Mouse (Mus musculus): Measurements from ENCODE around the gene Smg6.

Smg6 gene

DNA sequence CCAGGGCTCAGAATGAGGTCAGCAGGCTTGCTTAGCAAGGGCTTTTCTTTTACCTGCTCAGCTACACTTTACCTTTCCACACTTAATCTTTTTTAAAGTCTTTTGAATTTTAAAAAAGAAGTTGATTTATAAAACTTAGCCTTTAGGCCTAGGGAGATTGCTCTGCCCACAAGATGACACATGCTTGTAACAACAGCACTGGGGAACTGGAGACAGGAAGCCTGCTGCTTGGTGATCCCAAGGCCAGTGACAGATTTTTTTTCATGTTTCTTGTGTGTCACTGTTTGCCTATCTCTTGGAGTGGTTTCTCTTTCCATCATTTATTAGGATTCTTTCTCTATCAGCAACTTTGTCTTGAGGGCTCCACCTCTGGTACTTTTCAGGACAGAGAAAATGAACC lies 183.3 kb downstream of the Smg6 start:
- no peak for DNase-seq (ENCODE audit: low spot score)

DNA sequence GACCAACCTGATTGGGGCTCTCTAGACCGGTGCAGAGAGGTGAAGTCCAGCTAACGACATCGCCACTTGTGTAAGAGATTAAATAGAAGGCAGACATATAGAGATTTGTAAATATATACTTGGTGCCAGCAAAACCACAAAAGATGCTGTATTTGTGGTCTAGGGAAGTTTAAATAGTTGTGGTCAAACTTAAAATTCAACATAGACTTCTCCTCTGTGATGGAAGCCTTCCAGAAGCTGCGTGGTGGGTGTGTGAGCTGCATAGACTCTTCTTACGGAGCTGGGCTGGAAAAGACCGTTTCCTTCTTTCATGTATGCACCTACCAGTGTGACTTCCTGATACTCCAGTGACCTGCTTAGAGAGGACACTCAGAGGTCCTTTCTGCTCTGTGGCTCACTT lies 190.8 kb downstream of the Smg6 start:
- no peak for DNase-seq (ENCODE audit: low spot score)

DNA sequence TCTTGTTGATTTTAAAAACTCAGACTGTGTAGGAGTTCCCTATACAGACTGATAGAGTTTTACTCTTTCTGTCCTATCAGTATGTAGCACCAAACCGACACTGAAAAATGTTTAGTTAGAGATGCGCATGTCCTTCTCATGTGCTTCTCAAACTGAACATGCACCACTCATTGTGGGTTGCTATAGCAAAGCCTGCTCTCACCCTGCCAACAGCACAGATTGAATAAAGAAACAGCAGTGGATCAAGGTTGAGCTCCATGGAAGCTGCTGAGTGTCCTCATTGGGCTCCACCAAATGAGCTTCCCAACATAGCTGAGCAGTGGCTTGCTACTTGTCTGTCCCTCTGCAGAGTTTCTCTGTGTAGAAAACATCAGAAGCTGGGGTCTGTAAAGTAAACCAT lies 192.5 kb downstream of the Smg6 start:
- no peak for DNase-seq (ENCODE audit: low spot score)

DNA sequence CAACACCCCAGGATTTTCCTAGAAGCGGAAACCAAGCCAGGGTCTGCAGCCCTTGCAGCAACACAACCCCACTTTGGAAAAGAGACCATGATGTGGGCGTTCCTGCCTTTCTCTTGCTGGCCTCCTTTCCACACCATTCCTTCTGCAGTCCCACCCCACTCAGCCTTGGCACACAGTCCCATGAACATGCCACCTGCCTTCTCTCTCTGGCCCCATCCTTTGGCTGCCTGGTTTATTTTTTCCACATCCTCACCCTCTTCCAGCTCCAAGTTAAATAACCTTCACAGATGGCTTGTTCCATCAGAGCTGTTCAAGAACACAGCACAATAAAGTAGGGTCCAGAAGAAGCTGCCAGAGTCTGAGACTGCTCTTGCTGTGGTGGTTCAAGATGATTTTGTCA lies 193.7 kb downstream of the Smg6 start:
- DNase-seq (ENCODE audit: low spot score), result no peak

- DNase-seq (ENCODE audit: low spot score), result no peak
Measured at GRCm38 (mm10) chr11:75119841-75120240, 194.2 kb downstream of the Smg6 start.

DNA sequence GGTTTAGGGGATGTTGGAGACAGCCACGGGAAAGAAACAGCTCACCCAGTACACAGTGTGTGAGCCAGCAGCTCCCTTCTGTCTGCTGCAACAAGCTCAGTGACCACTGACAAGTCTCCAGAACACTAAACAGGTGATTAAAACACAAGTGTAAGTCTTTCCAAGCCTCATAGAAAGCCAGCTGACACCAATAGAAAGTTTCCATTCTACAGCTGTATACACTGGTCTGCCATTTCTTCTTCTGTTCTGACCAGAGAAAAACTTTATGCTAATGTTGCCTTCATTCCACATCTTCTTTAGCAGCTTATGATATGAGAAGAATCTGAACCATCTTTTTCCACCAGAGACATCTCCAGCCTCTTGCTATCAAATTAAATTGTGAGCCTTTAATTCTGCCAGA lies 195.7 kb downstream of the Smg6 start:
- no peak for DNase-seq (ENCODE audit: low spot score)

DNA sequence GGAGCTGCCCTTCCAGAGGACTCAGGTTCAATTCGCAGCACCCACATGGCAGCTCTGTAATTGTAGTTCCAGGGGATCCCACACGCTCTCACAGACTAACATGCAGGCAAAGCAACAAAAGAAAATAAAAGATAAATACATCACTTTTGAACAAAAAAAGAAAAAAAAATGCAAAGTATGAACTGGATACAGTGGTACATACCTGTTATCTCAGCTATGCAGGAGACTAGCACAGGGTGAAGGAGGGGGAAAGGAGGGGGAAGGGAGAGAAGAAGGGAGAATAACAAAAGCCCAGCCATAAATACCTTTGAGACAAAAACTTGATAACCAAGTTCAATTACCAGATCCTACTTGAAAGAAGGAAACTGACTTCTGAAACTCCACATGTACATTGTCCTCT lies 198.8 kb downstream of the Smg6 start:
- DNase-seq (ENCODE audit: low spot score), result no peak

- DNase-seq (ENCODE audit: low spot score), result no peak
Measured at GRCm38 (mm10) chr11:75126384-75126783, 200.8 kb downstream of the Smg6 start.

- DNase-seq (ENCODE audit: low spot score), result no peak
Measured at GRCm38 (mm10) chr11:75129481-75129880, 203.9 kb downstream of the Smg6 start.

- no peak for DNase-seq (ENCODE audit: low spot score)
Measured at GRCm38 (mm10) chr11:75131300-75131699, 205.7 kb downstream of the Smg6 start.

DNA sequence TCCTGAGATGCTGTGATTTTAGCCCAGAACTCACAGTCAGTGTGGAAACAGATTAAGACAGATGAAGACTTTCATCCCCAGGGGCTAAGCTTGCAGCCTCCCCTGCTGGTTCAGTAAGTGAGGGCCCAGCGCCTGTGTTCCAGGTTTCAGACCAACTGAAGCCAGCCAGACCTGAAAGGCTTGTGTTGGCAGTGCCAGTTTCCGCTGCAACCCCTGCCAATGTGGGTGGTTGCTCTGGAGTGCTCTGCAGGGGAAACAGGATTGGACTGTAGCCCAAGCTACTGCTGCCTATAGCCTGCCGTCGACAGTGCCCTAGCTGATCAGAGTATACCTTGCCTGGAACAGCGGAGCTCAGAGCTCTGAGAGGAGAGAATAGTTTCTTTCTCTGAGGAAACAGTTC lies 206.7 kb downstream of the Smg6 start:
- no peak for DNase-seq (ENCODE audit: low spot score)

DNA sequence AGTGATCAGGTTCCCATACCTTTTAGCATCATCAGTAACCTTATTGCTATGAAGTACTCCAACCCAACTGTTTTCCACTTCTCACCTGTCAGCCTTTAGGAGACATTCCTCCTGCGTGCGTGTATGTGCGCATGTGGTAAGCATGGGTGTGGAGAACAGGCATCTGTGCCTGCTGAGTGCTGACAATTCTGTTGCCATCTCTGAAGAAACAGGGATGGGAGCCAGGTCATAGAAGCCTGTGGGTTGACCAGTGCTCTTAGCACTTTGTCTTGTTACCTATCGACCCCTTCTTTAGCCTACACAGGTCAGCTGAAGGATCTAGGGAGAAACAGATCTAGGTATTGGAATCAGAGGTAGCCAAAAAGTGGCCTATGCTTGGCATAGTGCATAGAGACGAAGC lies 207.8 kb downstream of the Smg6 start:
- DNase-seq (ENCODE audit: low spot score), result no peak

GRCm38 (mm10) chr11:75133951-75134350 lies 208.3 kb downstream of the Smg6 start:
- DNase-seq (ENCODE audit: low spot score), result peak; percentile 66

DNA sequence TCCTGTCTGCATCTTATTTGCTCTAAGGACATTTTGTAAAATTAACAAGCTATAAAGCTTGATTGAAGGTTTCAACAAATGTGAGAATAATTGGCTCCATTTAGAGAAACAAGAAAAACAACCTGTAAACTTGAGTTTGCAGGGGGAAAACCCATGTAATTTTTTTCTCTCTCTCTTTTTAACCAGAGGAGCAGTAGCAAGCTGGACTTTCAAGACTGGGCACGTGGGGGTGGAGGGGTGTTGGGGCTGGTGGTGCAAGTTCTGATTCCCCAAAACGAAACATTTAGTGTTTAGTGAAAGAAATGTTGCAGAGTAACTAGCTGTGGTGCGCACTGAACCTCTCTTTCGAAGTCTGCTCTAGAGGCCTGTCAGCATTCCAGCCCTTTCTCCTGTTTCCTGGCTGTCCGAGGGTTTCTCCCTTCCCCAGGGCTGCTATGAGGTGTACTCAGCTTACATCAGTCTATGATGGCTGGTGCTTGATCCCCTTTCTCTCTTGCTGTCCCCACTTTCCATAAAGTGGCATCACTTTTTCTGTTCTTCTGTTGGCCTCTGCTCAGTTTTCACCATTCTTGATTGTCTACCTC lies 209.0 kb downstream of the Smg6 start:
- no peak for DNase-seq (ENCODE audit: low spot score)

DNA sequence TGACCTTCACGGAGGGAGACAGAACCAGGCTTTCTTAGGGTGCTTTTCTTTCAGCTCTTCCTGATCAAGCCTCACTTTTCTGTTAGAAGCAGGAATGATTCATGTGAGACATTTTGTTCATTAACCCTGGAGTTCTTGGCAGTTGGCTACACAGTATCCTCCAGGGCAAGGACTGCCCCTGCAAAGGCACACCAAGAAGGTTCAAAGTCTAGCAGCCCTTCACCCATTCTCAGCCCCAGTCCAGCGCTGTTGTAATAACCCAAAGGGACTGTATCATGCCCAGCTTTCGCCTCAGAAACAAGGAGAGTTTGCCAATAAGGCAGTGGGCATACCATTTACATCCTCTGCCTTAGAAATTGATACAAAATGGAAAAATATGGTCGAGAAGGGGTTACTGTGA lies 209.7 kb downstream of the Smg6 start:
- DNase-seq (ENCODE audit: low spot score), result no peak

DNA sequence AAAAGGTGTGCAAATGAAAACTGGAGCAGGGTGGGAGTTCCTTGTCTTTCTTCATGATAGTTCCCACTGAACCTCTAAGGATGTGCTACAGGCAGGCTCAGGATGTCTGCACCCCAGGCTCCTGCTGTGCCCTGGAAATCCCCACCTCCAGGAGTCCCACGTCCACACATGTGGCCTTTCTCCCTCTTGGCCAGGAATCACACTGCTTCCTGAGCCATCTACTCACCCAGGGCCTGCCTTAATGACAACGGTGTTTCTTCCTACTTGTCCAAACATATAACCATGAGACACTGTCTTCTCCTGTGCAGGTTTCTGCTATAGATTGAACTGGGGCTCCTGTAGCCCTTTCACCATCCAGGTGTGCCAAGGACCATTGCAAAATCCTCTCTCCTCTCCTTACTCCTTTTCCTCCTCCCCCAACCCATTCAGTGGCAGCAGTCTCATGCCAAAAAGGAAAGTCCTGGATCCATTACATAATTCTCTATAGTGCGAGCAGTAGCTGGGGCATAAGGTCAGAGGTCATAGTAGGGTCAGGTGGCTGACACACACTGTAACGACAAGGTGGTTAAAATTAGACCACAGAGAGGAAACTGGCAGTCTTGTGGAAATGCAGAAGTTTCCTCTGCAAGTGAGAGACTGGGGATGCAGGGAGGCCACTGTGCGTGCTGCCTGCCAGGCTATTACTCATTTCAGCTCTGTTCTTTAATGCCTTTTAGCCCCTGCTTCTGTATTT lies 211.2 kb downstream of the Smg6 start:
- DNase-seq (ENCODE audit: low spot score), result no peak

DNA sequence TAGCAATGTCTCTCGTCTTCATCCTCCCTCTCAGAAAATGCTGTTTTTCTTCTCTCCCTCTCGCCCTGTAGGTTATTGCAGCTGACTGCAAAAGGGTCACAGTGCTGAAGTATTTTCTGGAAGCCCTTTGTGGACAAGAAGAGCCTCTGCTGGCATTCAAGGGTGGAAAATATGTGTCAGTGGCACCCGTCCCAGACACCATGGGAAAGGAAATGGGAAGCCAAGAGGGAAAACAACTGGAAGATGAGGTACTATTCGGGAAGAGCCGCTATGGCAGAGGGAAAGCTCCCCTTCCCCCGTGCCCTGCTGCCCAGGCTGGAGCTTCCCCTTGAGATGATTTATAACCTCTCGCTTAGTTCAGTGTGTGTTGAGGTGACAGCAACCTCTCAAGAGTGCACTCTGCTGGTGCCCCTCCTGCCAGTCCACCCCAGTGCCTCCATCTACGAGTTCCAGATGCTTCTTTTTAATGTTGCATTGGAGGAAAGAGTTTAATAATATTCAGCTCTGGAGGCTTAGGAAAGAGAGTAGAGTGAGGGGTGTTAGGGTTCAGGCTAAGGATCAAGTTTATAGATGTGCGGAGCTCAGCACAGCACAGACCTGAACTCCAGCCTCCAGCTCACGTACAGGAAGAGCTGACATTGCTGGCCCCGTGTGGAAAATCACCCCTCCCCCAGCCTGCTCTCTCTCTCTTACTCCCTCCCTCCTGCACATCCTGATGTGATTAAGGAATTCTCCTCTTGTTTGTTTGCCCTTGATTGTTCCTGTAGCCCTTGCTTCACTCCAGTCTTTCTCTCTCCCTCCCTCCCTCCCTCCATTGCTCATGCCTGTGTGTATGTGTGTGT lies 213.7 kb downstream of the Smg6 start:
- DNase-seq (ENCODE audit: low spot score), result peak; percentile 71

GRCm38 (mm10) chr11:75140431-75140830 lies 214.8 kb downstream of the Smg6 start:
- DNase-seq (ENCODE audit: low spot score), result no peak

- no peak for DNase-seq (ENCODE audit: low spot score)
Measured at GRCm38 (mm10) chr11:75141038-75141437, 215.4 kb downstream of the Smg6 start.

DNA sequence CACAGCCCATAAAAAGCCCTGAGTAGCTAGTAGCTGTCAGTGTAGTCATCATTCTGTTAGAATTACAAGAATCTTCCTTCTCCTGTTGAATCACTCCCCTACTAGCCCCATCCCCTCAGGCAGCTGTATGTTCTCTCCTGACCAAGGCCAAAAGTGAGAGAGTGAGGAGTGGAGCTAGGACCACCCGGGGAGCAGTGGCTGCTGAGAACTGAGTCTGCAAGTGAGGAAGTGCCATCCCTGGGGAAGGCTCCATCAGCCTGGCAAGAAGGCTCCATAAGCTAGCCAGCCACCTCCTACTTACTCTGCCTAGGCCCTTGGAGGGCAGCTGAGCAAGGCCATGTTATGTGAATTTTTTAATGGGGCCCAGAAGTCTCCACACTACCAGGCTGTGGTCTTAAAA lies 216.3 kb downstream of the Smg6 start:
- DNase-seq (ENCODE audit: low spot score), result no peak

DNA sequence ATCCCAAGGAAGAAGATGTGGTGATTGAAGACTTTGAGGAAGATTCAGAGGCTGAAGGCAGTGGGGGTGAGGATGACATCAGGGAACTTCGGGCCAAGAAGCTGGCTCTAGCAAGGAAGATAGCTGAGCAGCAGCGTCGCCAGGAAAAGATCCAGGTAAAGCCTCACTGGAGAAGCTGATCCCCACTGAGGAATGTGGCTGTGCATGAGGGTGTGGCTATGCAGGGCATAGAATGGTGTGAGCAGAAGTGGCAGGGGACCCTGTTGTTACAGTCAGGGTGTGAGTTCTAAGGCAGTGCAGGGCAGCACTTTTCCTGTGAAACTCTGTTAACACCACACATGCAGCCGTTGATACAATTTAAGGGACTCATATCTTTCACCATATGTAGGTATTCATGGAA lies 217.1 kb downstream of the Smg6 start:
- DNase-seq (ENCODE audit: low spot score), result no peak

- DNase-seq (ENCODE audit: low spot score), result no peak
Measured at GRCm38 (mm10) chr11:75145841-75146240, 220.2 kb downstream of the Smg6 start.
